Mouse (Mus musculus) neural tube, embryonic 11.5 days (tissue): ENCODE results near the gene Folr2. TPM values are rescaled to one million over a fixed set of nuclear protein-coding genes. Genes with fewer than 3 reads are reported as not detected.
A peak's percentile ranks its signal among the peaks of the same experiment; 100 is the strongest.

Experiments
- ATAC-seq: fragments of 200-750 bp; cut with Nextera tagmentation; 2 replicates; pipeline ENCODE4 v1.8.0; 2017; ENCODE audit warnings: moderate number of reproducible peaks, mild to moderate bottlenecking, moderate TSS enrichment, moderate library complexity; ENCODE audit not compliant: insufficient read depth, low FRiP score, low TSS enrichment
- DNase-seq: peaks from one replicate; pipeline ENCODE4 v3.0.0-alpha.2; 2015; ENCODE audit warnings: low spot score
- H3K27ac ChIP-seq: fragments of 300-500 bp; sonication (generic); 2 replicates; pipeline ENCODE4 v1.5.1; 2014; ENCODE audit warnings: low read depth, mild to moderate bottlenecking, low read length
- H3K27me3 ChIP-seq: fragments of 300-500 bp; sonication (generic); 2 replicates; pipeline ENCODE4 v1.6.1; 2014; ENCODE audit warnings: mild to moderate bottlenecking, low read length, mixed read lengths; ENCODE audit not compliant: control insufficient read depth, insufficient read depth
- H3K36me3 ChIP-seq: fragments of 300-500 bp; sonication (generic); 2 replicates; pipeline ENCODE4 v1.6.1; 2014; ENCODE audit warnings: mild to moderate bottlenecking, low read length, moderate library complexity, mixed read lengths; ENCODE audit not compliant: control insufficient read depth, insufficient read depth
- H3K4me1 ChIP-seq: fragments of 300-500 bp; sonication (generic); 2 replicates; pipeline ENCODE4 v1.6.1; 2014; ENCODE audit warnings: low read length, mixed read lengths; ENCODE audit not compliant: control insufficient read depth, insufficient read depth
- H3K4me2 ChIP-seq: fragments of 300-500 bp; sonication (generic); 2 replicates; pipeline ENCODE4 v1.6.1; 2014; ENCODE audit warnings: low read depth, mild to moderate bottlenecking, moderate library complexity
- H3K4me3 ChIP-seq: fragments of 300-500 bp; sonication (generic); 2 replicates; pipeline ENCODE4 v1.5.1; 2014; ENCODE audit warnings: low read depth, low read length
- H3K9ac ChIP-seq: fragments of 300-500 bp; sonication (generic); 2 replicates; pipeline ENCODE4 v1.6.1; 2014; ENCODE audit warnings: mild to moderate bottlenecking, low read length
- H3K9me3 ChIP-seq: fragments of 300-500 bp; sonication (generic); 2 replicates; pipeline ENCODE4 v1.6.1; 2016; ENCODE audit warnings: low read length; ENCODE audit not compliant: control insufficient read depth
- WGBS: fragments of 180-500 bp; shearing (Covaris S2); extraction: QIAGEN DNeasy Blood & Tissue Kit; methylation state at CpG from one replicate; pipeline ENCODE4 v1.1.7; 2014; 5-methylcytosine and 5-hydroxymethylcytosine counted together
- polyA plus RNA-seq: library from polyadenylated mRNA; unstranded; fragments of >200 nt; fragmentation: Nextera tagmentation; extraction: Ambion mirVana; gene quantifications from 2 replicates; pipeline ENCODE4 v1.2.1, GENCODE M21; 2014

Folr2 gene
- polyA plus RNA-seq, 1 experiment from 2014 or later, result 0.25 TPM

GRCm38 (mm10) chr7:101834903-101835302 lies 22.1 kb downstream of the Folr2 start:
- Histone ChIP-seq H3K27me3 (no peaks in the 10 kb centered on the region), H3K36me3 (peaks cover 22% of the 10 kb centered on the region), H3K4me2 (peak overlapping the region; percentile 1; the same call in 1 of the 2 replicates), H3K4me3 (no peak overlapping the region), H3K27ac (no peak overlapping the region), H3K9ac (no peak overlapping the region), H3K4me1 (peaks cover 10% of the 10 kb centered on the region; the same call in 1 of the 2 replicates), H3K9me3 (no peaks in the 10 kb centered on the region)
- DNase-seq (no peak), ATAC-seq (no peak)
- 76% methylated on average over 3 of the region's 3 CpGs for WGBS

GRCm38 (mm10) chr7:101833916-101834584 lies 22.9 kb downstream of the Folr2 start:
- DNase-seq, result no peak
- H3K27ac ChIP-seq, result no peak overlapping the region
- peaks cover 25% of the 10 kb centered on the region for H3K36me3 ChIP-seq
- no peaks in the 10 kb centered on the region for H3K27me3 ChIP-seq
- ATAC-seq, result no peak
- peaks cover 10% of the 10 kb centered on the region; the same call in 1 of the 2 replicates for H3K4me1 ChIP-seq
- no peak overlapping the region for H3K4me3 ChIP-seq
- 61% methylated on average over 3 of the region's 3 CpGs for WGBS
- peak overlapping the region; percentile 1; the same call in 1 of the 2 replicates for H3K4me2 ChIP-seq
- H3K9me3 ChIP-seq, result no peaks in the 10 kb centered on the region
- H3K9ac ChIP-seq, result no peak overlapping the region

- no peak for DNase-seq
- ATAC-seq, result no peak
Observed at GRCm38 (mm10) chr7:101833352-101833751, 23.6 kb downstream of the Folr2 start.

GRCm38 (mm10) chr7:101832372-101832771 lies 24.6 kb downstream of the Folr2 start:
- Histone ChIP-seq H3K36me3 (peaks cover 30% of the 10 kb centered on the region), H3K27me3 (no peaks in the 10 kb centered on the region), H3K27ac (no peak overlapping the region), H3K4me2 (no peak overlapping the region), H3K4me3 (no peak overlapping the region), H3K9me3 (no peaks in the 10 kb centered on the region), H3K9ac (no peak overlapping the region), H3K4me1 (peaks cover 10% of the 10 kb centered on the region; the same call in 1 of the 2 replicates)
- DNase-seq (no peak), ATAC-seq (no peak)
- WGBS, result 92% methylated on average over 4 of the region's 4 CpGs

More at GRCm38 (mm10) chr7:101833352-101833751, 23.6 kb downstream of the Folr2 start:
- Histone ChIP-seq H3K36me3 (peaks cover 28% of the 10 kb centered on the region), H3K4me3 (no peak overlapping the region), H3K4me2 (no peak overlapping the region), H3K27me3 (no peaks in the 10 kb centered on the region), H3K9ac (no peak overlapping the region), H3K27ac (no peak overlapping the region), H3K4me1 (peaks cover 10% of the 10 kb centered on the region; the same call in 1 of the 2 replicates), H3K9me3 (no peaks in the 10 kb centered on the region)
- WGBS, result 78% methylated on average over 5 of the region's 5 CpGs

- no peak overlapping the region for H3K27ac ChIP-seq
- H3K9me3 ChIP-seq, result no peaks in the 10 kb centered on the region
- no peak for DNase-seq
- no peak overlapping the region for H3K4me3 ChIP-seq
- no peak overlapping the region for H3K4me2 ChIP-seq
- peaks cover 10% of the 10 kb centered on the region; the same call in 1 of the 2 replicates for H3K4me1 ChIP-seq
- H3K27me3 ChIP-seq, result no peaks in the 10 kb centered on the region
- 96% methylated on average over 8 of the region's 8 CpGs for WGBS
- H3K36me3 ChIP-seq, result peaks cover 33% of the 10 kb centered on the region
- no peak for ATAC-seq
- H3K9ac ChIP-seq, result no peak overlapping the region
Observed at GRCm38 (mm10) chr7:101831437-101831836, 25.6 kb downstream of the Folr2 start.

GRCm38 (mm10) chr7:101830373-101830772 lies 26.6 kb downstream of the Folr2 start:
- no peaks in the 10 kb centered on the region for H3K27me3 ChIP-seq
- H3K4me1 ChIP-seq, result peaks cover 6% of the 10 kb centered on the region; the same call in 1 of the 2 replicates
- H3K27ac ChIP-seq, result no peak overlapping the region
- peaks cover 37% of the 10 kb centered on the region for H3K36me3 ChIP-seq
- no peak overlapping the region for H3K9ac ChIP-seq
- no peak overlapping the region for H3K4me3 ChIP-seq
- 97% methylated on average over 3 of the region's 3 CpGs for WGBS
- ATAC-seq (no peak), DNase-seq (no peak)
- no peak overlapping the region for H3K4me2 ChIP-seq
- no peaks in the 10 kb centered on the region for H3K9me3 ChIP-seq

- H3K36me3 ChIP-seq, result peaks cover 16% of the 10 kb centered on the region
- 88% methylated on average over 18 of the region's 18 CpGs for WGBS
Observed at GRCm38 (mm10) chr7:101823758-101824630, 33.0 kb downstream of the Folr2 start.

GRCm38 (mm10) chr7:101822836-101823757 lies 33.9 kb downstream of the Folr2 start:
- peaks cover 14% of the 10 kb centered on the region for H3K36me3 ChIP-seq
- peaks cover 16% of the 10 kb centered on the region for H3K4me1 ChIP-seq
- H3K27ac ChIP-seq, result no peak overlapping the region
- ATAC-seq (0 out of 2 replicates have a peak, but pooled peaks have one; percentile 17), DNase-seq (no peak)
- H3K27me3 ChIP-seq, result peaks cover 47% of the 10 kb centered on the region
- no peak overlapping the region for H3K4me2 ChIP-seq
- H3K9me3 ChIP-seq, result no peaks in the 10 kb centered on the region
- H3K9ac ChIP-seq, result no peak overlapping the region
- no peak overlapping the region; the same call in 1 of the 2 replicates for H3K4me3 ChIP-seq
- WGBS, result 27% methylated on average over 32 of the region's 32 CpGs

More at GRCm38 (mm10) chr7:101823758-101824630, 33.0 kb downstream of the Folr2 start:
- Histone ChIP-seq H3K4me1 (peaks cover 12% of the 10 kb centered on the region), H3K4me3 (no peak overlapping the region), H3K27me3 (peaks cover 38% of the 10 kb centered on the region), H3K9ac (no peak overlapping the region), H3K4me2 (no peak overlapping the region), H3K27ac (no peak overlapping the region), H3K9me3 (no peaks in the 10 kb centered on the region)
- DNase-seq (no peak), ATAC-seq (no peak)
